Mouse (Mus musculus) gastrocnemius, postnatal 10 days (tissue): ENCODE measurements at regions not wholly inside any gene's neighbourhood (a gene's known extent, or its start where the extent isn't known, plus 50 kb on each side); places are given as distances from the start of the nearest gene placed in this dataset.

ENCODE experiments used
- DNase-seq: peaks from one replicate; pipeline ENCODE4 v3.0.0; 2021; ENCODE audit warnings: mixed read lengths

DNA sequence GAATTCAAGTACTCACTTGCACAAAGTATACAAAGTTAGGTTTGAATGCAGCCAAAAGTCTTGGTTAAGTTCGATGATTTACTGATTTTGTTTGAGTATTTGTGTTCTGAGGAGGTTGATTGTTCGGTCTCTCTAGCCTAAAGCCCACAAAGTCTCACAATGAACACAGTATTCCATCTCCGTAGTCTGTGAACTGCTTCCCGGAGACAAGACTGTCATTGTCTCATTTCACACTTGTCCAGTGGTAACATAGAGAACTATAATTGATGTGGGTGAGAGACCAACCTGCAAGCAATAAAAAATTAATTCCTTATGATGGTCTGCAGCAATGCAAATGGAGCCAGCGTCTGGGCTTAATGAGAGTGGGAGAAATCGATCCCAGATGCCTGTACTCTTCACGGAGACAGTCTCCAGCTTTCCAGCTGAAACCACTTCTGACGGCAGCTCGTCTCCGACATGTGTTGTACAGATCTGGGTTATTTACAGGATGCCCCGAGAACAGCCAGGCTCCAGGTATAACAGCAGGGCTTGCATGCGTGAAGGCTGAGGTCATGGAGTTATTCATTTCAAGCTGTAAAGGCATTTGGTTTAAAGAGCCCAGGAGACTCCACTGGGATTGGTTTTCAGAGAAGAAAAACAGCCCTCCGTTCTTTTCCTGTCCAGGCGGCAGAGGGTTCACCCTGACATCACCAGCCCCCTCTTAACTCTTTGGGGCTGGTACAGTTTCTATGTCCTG, 75.2 kb downstream of the Asb13 start:
- DNase-seq = no peak
